Mouse (Mus musculus) Patski (cell line): ENCODE data around the gene Lif. TPM values are rescaled to one million over a fixed set of nuclear protein-coding genes. Genes with fewer than 3 reads are reported as not detected.

Experiments used
- ATAC-seq: fragments of 100-300 bp; one replicate; pipeline ENCODE4 v1.8.0; 2021
- CTCF ChIA-PET: fragments of 350-600 bp; sonication (Branson Sonifier 250); formaldehyde crosslinking; loops from one replicate; lab custom pipeline; 2022; ENCODE audit warnings: inconsistent platforms; lab: Charles Lee
- POLR2A ChIA-PET: fragments of 350-600 bp; sonication (Branson Sonifier 250); formaldehyde crosslinking; loops from one replicate; lab custom pipeline; 2022; ENCODE audit warnings: antibody characterized with exemption, inconsistent platforms; lab: Charles Lee
- DNase-seq: peaks from one replicate; pipeline ENCODE4 v3.0.0-alpha.2; 2011; ENCODE audit warnings: low read depth, low spot score
- H3K27me3 ChIP-seq: fragments of 371-371 bp; one replicate; pipeline ENCODE4 v1.5.1; 2021
- CTCF ChIP-seq: fragments of 100-300 bp; IDR thresholded peaks from one replicate; pipeline ENCODE4 v1.5.1; 2021
- in situ Hi-C: fragments of 300-500 bp; cut with MboI; formaldehyde crosslinking; loops from 3 replicates; pipeline ENCODE4 v1.11.1; 2018; ENCODE audit warnings: low pct_unique_long_range_greater_than_20kb, mixed read lengths
- polyA plus RNA-seq: library from polyadenylated mRNA; unstranded; gene quantifications from one replicate; pipeline ENCODE4 v1.2.3, GENCODE M21; 2021

The Lif gene
- polyA plus RNA-seq, 1 experiment from 2014 or later: 31.3 TPM

- in situ Hi-C loops: loop anchor here (25.0 kb wide), 1 partner anchor 1569 kb away; the partner anchor contains the start of gene Aebp1
- no peak for ATAC-seq
- POLR2A ChIA-PET: interaction anchor here (1.5 kb wide), 1 partner anchor 18 kb away, joined by 4 read pairs; no protein-coding TSS in a partner anchor
- TF ChIP-seq CTCF: no peak
- H3K27me3 ChIP-seq: no peaks in the 10 kb centered on the region
- CTCF ChIA-PET: interaction anchor here (2.3 kb wide), 1 partner anchor 25 kb away, joined by 6 read pairs; no protein-coding TSS in a partner anchor
- DNase-seq: no peak
Measured at GRCm38 (mm10) chr11:4292888-4293247, 35.5 kb downstream of the Lif start.

- in situ Hi-C loops: loop anchor here (25.0 kb wide), 1 partner anchor 1569 kb away; the partner anchor contains the start of gene Aebp1
- no peak for DNase-seq
- TF ChIP-seq CTCF: no peak
- ChIA-PET POLR2A (interaction anchor here (1.3 to 1.4 kb wide), 2 partner anchors 18 to 24 kb away, joined by 3 to 5 read pairs; no protein-coding TSS in a partner anchor), CTCF (no interaction called here)
- H3K27me3 ChIP-seq: no peaks in the 10 kb centered on the region
- ATAC-seq: no peak
Measured at GRCm38 (mm10) chr11:4293481-4293880, 36.1 kb downstream of the Lif start.

- ATAC-seq: no peak
- no peak for TF ChIP-seq CTCF
- in situ Hi-C loops: loop anchor here (25.0 kb wide), 1 partner anchor 1568 kb away; the partner anchor contains the start of gene Aebp1
- ChIA-PET POLR2A (interaction anchor here (1.3 to 1.4 kb wide), 2 partner anchors 19 to 24 kb away, joined by 3 to 5 read pairs; no protein-coding TSS in a partner anchor), CTCF (interaction anchor here (1.0 kb wide), 1 partner anchor 31 kb away, joined by 4 read pairs; no protein-coding TSS in a partner anchor)
- H3K27me3 ChIP-seq: no peaks in the 10 kb centered on the region
- DNase-seq: no peak
Measured at GRCm38 (mm10) chr11:4294047-4294446, 36.7 kb downstream of the Lif start.

- no peaks in the 10 kb centered on the region for H3K27me3 ChIP-seq
- in situ Hi-C loops: loop anchor here (5.0 to 25.0 kb wide), 2 partner anchors 32 to 1568 kb away; partner anchors contain the start of gene Aebp1
- ChIA-PET POLR2A (interaction anchor here (0.6 to 4.5 kb wide), 6 partner anchors 14 to 32 kb away, joined by 3 to 24 read pairs (median 4); no protein-coding TSS in a partner anchor), CTCF (interaction anchor here (0.8 to 1.0 kb wide), 3 partner anchors 15 to 36 kb away, joined by 3 to 4 read pairs (median 3); no protein-coding TSS in a partner anchor)
- DNase-seq: no peak
- no peak for TF ChIP-seq CTCF
- ATAC-seq: peak; percentile 54
Measured at GRCm38 (mm10) chr11:4294495-4295351, 37.4 kb downstream of the Lif start.

- POLR2A ChIA-PET: interaction anchor here (0.5 to 4.5 kb wide), 5 partner anchors 12 to 34 kb away, joined by 3 to 24 read pairs (median 3); no protein-coding TSS in a partner anchor
- DNase-seq (no peak), ATAC-seq (no peak)
- CTCF ChIA-PET: interaction anchor here (1.3 to 4.4 kb wide), 3 partner anchors 12 to 288 kb away, joined by 3 to 22 read pairs (median 17); no protein-coding TSS in a partner anchor
- H3K27me3 ChIP-seq: no peaks in the 10 kb centered on the region
- TF ChIP-seq CTCF: no peak
- in situ Hi-C loops: loop anchor here (5.0 to 25.0 kb wide), 2 partner anchors 34 to 1566 kb away; partner anchors contain the start of gene Aebp1
Measured at GRCm38 (mm10) chr11:4296610-4297275, 39.4 kb downstream of the Lif start.

GRCm38 (mm10) chr11:4297753-4298152 lies 40.4 kb downstream of the Lif start:
- POLR2A ChIA-PET: interaction anchor here (1.2 to 4.5 kb wide), 3 partner anchors 27 to 35 kb away, joined by 3 to 24 read pairs (median 7); no protein-coding TSS in a partner anchor
- no peak for TF ChIP-seq CTCF
- in situ Hi-C loops: loop anchor here (5.0 to 25.0 kb wide), 2 partner anchors 35 to 1565 kb away; partner anchors contain the start of gene Aebp1
- no peaks in the 10 kb centered on the region for H3K27me3 ChIP-seq
- no peak for DNase-seq
- CTCF ChIA-PET: interaction anchor here (1.1 to 4.4 kb wide), 5 partner anchors 11 to 287 kb away, joined by 3 to 22 read pairs (median 7); no protein-coding TSS in a partner anchor
- no peak for ATAC-seq

GRCm38 (mm10) chr11:4298615-4299014 lies 41.3 kb downstream of the Lif start:
- TF ChIP-seq CTCF: no peak
- POLR2A ChIA-PET: interaction anchor here (4.5 kb wide), 1 partner anchor 36 kb away, joined by 24 read pairs; no protein-coding TSS in a partner anchor
- H3K27me3 ChIP-seq: no peaks in the 10 kb centered on the region
- ATAC-seq (no peak), DNase-seq (no peak)
- CTCF ChIA-PET: interaction anchor here (1.0 to 4.4 kb wide), 5 partner anchors 10 to 39 kb away, joined by 3 to 22 read pairs (median 7); no protein-coding TSS in a partner anchor
- in situ Hi-C loops: loop anchor here (5.0 to 25.0 kb wide), 2 partner anchors 36 to 1564 kb away; partner anchors contain the start of gene Aebp1

- ChIA-PET POLR2A (interaction anchor here (1.1 kb wide), 1 partner anchor 32 kb away, joined by 4 read pairs; no protein-coding TSS in a partner anchor), CTCF (interaction anchor here (1.0 to 4.4 kb wide), 5 partner anchors 10 to 40 kb away, joined by 3 to 22 read pairs (median 6); no protein-coding TSS in a partner anchor)
- no peak for TF ChIP-seq CTCF
- DNase-seq (no peak), ATAC-seq (peak; percentile 58)
- in situ Hi-C loops: loop anchor here (5.0 to 25.0 kb wide), 2 partner anchors 37 to 1563 kb away; partner anchors contain the start of gene Aebp1
- H3K27me3 ChIP-seq: no peaks in the 10 kb centered on the region
Measured at GRCm38 (mm10) chr11:4299191-4299590, 41.8 kb downstream of the Lif start.
